Mouse (Mus musculus) neural tube, embryonic 15.5 days (tissue): Measurements from ENCODE around the gene H2-DMa. TPM values are rescaled to one million over a fixed set of nuclear protein-coding genes. Genes with fewer than 3 reads are reported as not detected.

Experiments
- ATAC-seq: fragments of 200-750 bp; cut with Nextera tagmentation; 2 replicates; pipeline ENCODE4 v1.8.0; 2017; ENCODE audit warnings: mild to moderate bottlenecking, moderate TSS enrichment, moderate library complexity; ENCODE audit not compliant: low FRiP score
- H3K27ac ChIP-seq: fragments of 300-500 bp; sonication (generic); replicated peaks from 2 replicates; pipeline ENCODE4 v1.5.1; 2015; ENCODE audit warnings: mild to moderate bottlenecking, inconsistent platforms
- H3K27me3 ChIP-seq: fragments of 300-500 bp; sonication (generic); replicated peaks from 2 replicates; pipeline ENCODE4 v1.6.1; 2015; ENCODE audit warnings: inconsistent platforms
- H3K36me3 ChIP-seq: fragments of 300-500 bp; sonication (generic); 2 replicates; pipeline ENCODE4 v1.6.1; 2015; ENCODE audit warnings: inconsistent platforms
- H3K4me1 ChIP-seq: fragments of 300-500 bp; sonication (generic); 2 replicates; pipeline ENCODE4 v1.6.1; 2015; ENCODE audit warnings: inconsistent platforms
- H3K4me2 ChIP-seq: fragments of 300-500 bp; sonication (generic); 2 replicates; pipeline ENCODE4 v1.6.1; 2015; ENCODE audit warnings: inconsistent platforms, mild to moderate bottlenecking, moderate library complexity
- H3K4me3 ChIP-seq: fragments of 300-500 bp; sonication (generic); replicated peaks from 2 replicates; pipeline ENCODE4 v1.5.1; 2015; ENCODE audit warnings: mild to moderate bottlenecking, inconsistent platforms
- H3K9ac ChIP-seq: fragments of 300-500 bp; sonication (generic); replicated peaks from 2 replicates; pipeline ENCODE4 v1.6.1; 2015; ENCODE audit warnings: mild to moderate bottlenecking, inconsistent platforms
- H3K9me3 ChIP-seq: fragments of 300-500 bp; sonication (generic); replicated peaks from 2 replicates; pipeline ENCODE4 v1.6.1; 2016; ENCODE audit warnings: inconsistent platforms
- WGBS: fragments of 180-500 bp; shearing (Covaris S2); methylation state at CpG from one replicate; pipeline ENCODE4 v1.1.7; 2015; ENCODE audit warnings: mixed read lengths; 5-methylcytosine and 5-hydroxymethylcytosine counted together
- polyA plus RNA-seq: library from polyadenylated mRNA; unstranded; fragments of >200 nt; fragmentation: Nextera tagmentation; extraction: Ambion mirVana; gene quantifications from 2 replicates; pipeline ENCODE4 v1.2.1, GENCODE M21; 2015

The H2-DMa gene
- 19.8 and 31.3 TPM in 2 replicates for polyA plus RNA-seq

- peaks cover 26% of the 10 kb centered on the region for H3K36me3 ChIP-seq
- no peaks in the 10 kb centered on the region for H3K9me3 ChIP-seq
- H3K27ac ChIP-seq, result peak within 1 kb of the TSS; percentile 100
- no peaks in the 10 kb centered on the region for H3K27me3 ChIP-seq
- peak within 1 kb of the TSS; percentile 89 for H3K9ac ChIP-seq
- peak within 1 kb of the TSS; percentile 89 for H3K4me2 ChIP-seq
- H3K4me3 ChIP-seq, result peak within 1 kb of the TSS; percentile 82
- peaks cover 41% of the 10 kb centered on the region for H3K4me1 ChIP-seq
- whole genome bisulfite sequencing, result under 1% methylated on average over 93 of the region's 96 CpGs
- peak; percentile 81 for ATAC-seq
These were observed at the start of gene H2-DMa for GRCm38 (mm10) chr17:34119249-34120179. TSS of gene H2-DMa (plus strand) at chr17:34119541.

GRCm38 (mm10) chr17:34072091-34072490 lies 47.2 kb upstream of the H2-DMa start:
- H3K36me3 ChIP-seq, result no peaks in the 10 kb centered on the region
- no peak overlapping the region for H3K27ac ChIP-seq
- whole genome bisulfite sequencing, result 76% methylated on average over 5 of the region's 5 CpGs
- peaks cover 5% of the 10 kb centered on the region; the same call in 1 of the 2 replicates for H3K4me1 ChIP-seq
- ATAC-seq, result no peak
- H3K9me3 ChIP-seq, result no peaks in the 10 kb centered on the region; the same call in 1 of the 2 replicates
- no peak overlapping the region for H3K9ac ChIP-seq
- H3K4me2 ChIP-seq, result no peak overlapping the region
- H3K27me3 ChIP-seq, result peaks cover 7% of the 10 kb centered on the region
- H3K4me3 ChIP-seq, result no peak overlapping the region

- H3K36me3 ChIP-seq, result no peaks in the 10 kb centered on the region
- ATAC-seq, result no peak
- no peak overlapping the region for H3K9ac ChIP-seq
- H3K4me2 ChIP-seq, result no peak overlapping the region
- WGBS, result 42% methylated on average over 7 of the region's 7 CpGs
- no peak overlapping the region for H3K4me3 ChIP-seq
- H3K4me1 ChIP-seq, result peaks cover 5% of the 10 kb centered on the region; the same call in 1 of the 2 replicates
- H3K27ac ChIP-seq, result no peak overlapping the region
- no peaks in the 10 kb centered on the region; the same call in 1 of the 2 replicates for H3K9me3 ChIP-seq
- peaks cover 9% of the 10 kb centered on the region for H3K27me3 ChIP-seq
These were observed 44.1 kb upstream of the H2-DMa start for GRCm38 (mm10) chr17:34075271-34075670.

GRCm38 (mm10) chr17:34077549-34077948 lies 41.8 kb upstream of the H2-DMa start:
- no peaks in the 10 kb centered on the region for H3K36me3 ChIP-seq
- 2% methylated on average over 9 of the region's 9 CpGs for WGBS
- H3K27ac ChIP-seq, result no peak overlapping the region
- no peak for ATAC-seq
- H3K4me3 ChIP-seq, result no peak overlapping the region
- H3K4me2 ChIP-seq, result no peak overlapping the region
- H3K4me1 ChIP-seq, result peaks cover 5% of the 10 kb centered on the region; the same call in 1 of the 2 replicates
- H3K27me3 ChIP-seq, result peaks cover 9% of the 10 kb centered on the region
- H3K9ac ChIP-seq, result no peak overlapping the region
- no peaks in the 10 kb centered on the region for H3K9me3 ChIP-seq

GRCm38 (mm10) chr17:34078148-34078547 lies 41.2 kb upstream of the H2-DMa start:
- ATAC-seq, result no peak
- no peak overlapping the region for H3K27ac ChIP-seq

GRCm38 (mm10) chr17:34079002-34079401 lies 40.3 kb upstream of the H2-DMa start:
- no peaks in the 10 kb centered on the region for H3K36me3 ChIP-seq
- H3K4me3 ChIP-seq, result no peak overlapping the region
- ATAC-seq, result no peak
- H3K27me3 ChIP-seq, result peaks cover 9% of the 10 kb centered on the region
- no peaks in the 10 kb centered on the region for H3K9me3 ChIP-seq
- no peak overlapping the region for H3K9ac ChIP-seq
- WGBS, result 92% methylated on average over 11 of the region's 11 CpGs
- no peak overlapping the region for H3K4me2 ChIP-seq
- H3K4me1 ChIP-seq, result 0 out of 2 replicates have a peak, but pooled peaks cover 5% of the 10 kb centered on the region
- H3K27ac ChIP-seq, result no peak overlapping the region

More at GRCm38 (mm10) chr17:34078148-34078547, 41.2 kb upstream of the H2-DMa start:
- Histone ChIP-seq H3K36me3 (no peaks in the 10 kb centered on the region), H3K9me3 (no peaks in the 10 kb centered on the region), H3K4me2 (no peak overlapping the region), H3K27me3 (peaks cover 9% of the 10 kb centered on the region), H3K4me3 (no peak overlapping the region), H3K9ac (no peak overlapping the region), H3K4me1 (0 out of 2 replicates have a peak, but pooled peaks cover 5% of the 10 kb centered on the region)
- 62% methylated on average over 4 of the region's 4 CpGs for WGBS

- Histone ChIP-seq H3K4me1 (0 out of 2 replicates have a peak, but pooled peaks cover 5% of the 10 kb centered on the region), H3K9ac (no peak overlapping the region), H3K36me3 (no peaks in the 10 kb centered on the region), H3K27ac (no peak overlapping the region), H3K4me3 (no peak overlapping the region), H3K27me3 (peaks cover 9% of the 10 kb centered on the region), H3K4me2 (peak overlapping the region; percentile 22; the same call in 1 of the 2 replicates), H3K9me3 (no peaks in the 10 kb centered on the region)
- peak; percentile 81 for ATAC-seq
- 26% methylated on average over 5 of the region's 5 CpGs for WGBS
These were observed 39.7 kb upstream of the H2-DMa start for GRCm38 (mm10) chr17:34079621-34080020.

- Histone ChIP-seq H3K27me3 (0 out of 2 replicates have a peak, but pooled peaks cover 3% of the 10 kb centered on the region), H3K27ac (no peak overlapping the region), H3K4me2 (peak overlapping the region; percentile 19; the same call in 1 of the 2 replicates), H3K9me3 (no peaks in the 10 kb centered on the region), H3K4me1 (no peaks in the 10 kb centered on the region), H3K36me3 (no peaks in the 10 kb centered on the region), H3K4me3 (no peak overlapping the region), H3K9ac (no peak overlapping the region)
- no peak for ATAC-seq
- 4% methylated on average over 8 of the region's 8 CpGs for WGBS
These were observed 36.2 kb upstream of the H2-DMa start for GRCm38 (mm10) chr17:34083104-34083503.

- 54% methylated on average over 2 of the region's 2 CpGs for WGBS
- Histone ChIP-seq H3K4me3 (no peak overlapping the region), H3K4me1 (no peaks in the 10 kb centered on the region), H3K9me3 (no peaks in the 10 kb centered on the region), H3K27ac (no peak overlapping the region), H3K27me3 (0 out of 2 replicates have a peak, but pooled peaks cover 3% of the 10 kb centered on the region), H3K36me3 (no peaks in the 10 kb centered on the region), H3K9ac (no peak overlapping the region), H3K4me2 (no peak overlapping the region)
- no peak for ATAC-seq
These were observed 32.0 kb upstream of the H2-DMa start for GRCm38 (mm10) chr17:34087386-34087785.

- H3K27me3 ChIP-seq, result 0 out of 2 replicates have a peak, but pooled peaks cover 3% of the 10 kb centered on the region
- ATAC-seq, result no peak
- H3K4me3 ChIP-seq, result no peak overlapping the region
- no peaks in the 10 kb centered on the region for H3K4me1 ChIP-seq
- no peak overlapping the region for H3K9ac ChIP-seq
- H3K9me3 ChIP-seq, result no peaks in the 10 kb centered on the region
- H3K27ac ChIP-seq, result no peak overlapping the region
- 81% methylated on average over 11 of the region's 11 CpGs for WGBS
- no peaks in the 10 kb centered on the region for H3K36me3 ChIP-seq
- H3K4me2 ChIP-seq, result no peak overlapping the region
These were observed 31.2 kb upstream of the H2-DMa start for GRCm38 (mm10) chr17:34088124-34088523.

- Histone ChIP-seq H3K27me3 (no peaks in the 10 kb centered on the region), H3K36me3 (no peaks in the 10 kb centered on the region), H3K4me3 (no peak overlapping the region), H3K4me2 (no peak overlapping the region), H3K4me1 (no peaks in the 10 kb centered on the region), H3K9me3 (no peaks in the 10 kb centered on the region), H3K9ac (no peak overlapping the region), H3K27ac (no peak overlapping the region)
- no peak for ATAC-seq
- WGBS, result 59% methylated on average over 7 of the region's 7 CpGs
These were observed 28.4 kb upstream of the H2-DMa start for GRCm38 (mm10) chr17:34090923-34091322.
